ENCODE assay signal across 29 mouse cellular contexts in the genomic region with DNA sequence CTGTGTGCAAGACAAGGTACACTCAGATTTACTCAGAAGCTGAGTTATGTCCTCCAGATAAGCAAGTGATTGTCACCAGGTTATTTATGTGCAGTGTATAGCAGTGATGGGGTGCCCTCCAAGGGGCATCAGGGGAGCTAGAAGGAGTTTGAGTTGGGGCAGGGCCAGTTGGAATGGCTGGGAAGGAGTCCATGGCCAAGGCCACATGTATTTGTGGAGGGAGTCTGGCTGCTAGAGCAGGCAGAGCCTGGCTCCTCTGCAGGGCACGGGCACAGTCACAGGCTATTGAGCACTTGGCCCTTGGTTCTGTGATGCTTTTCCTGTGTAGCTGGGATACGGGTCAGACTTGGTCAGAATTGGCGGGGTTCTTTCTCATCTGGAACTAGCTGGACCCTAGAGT.
"Had no signal": no experiment of that assay in that cellular context is flagged by ENCODE, and none has a peak within 500 bp of the region (broad histone marks: within the 10 kb centered on the region; RNA-seq: fewer than 3 reads in every experiment).

No protein-coding gene starts in this region.

- DNase-seq: gastrocnemius, adult 2 months; gastrocnemius, postnatal 10 days; gastrocnemius, postnatal 25 days; heart, adult 18-20 months; heart, postnatal 10 days; heart, postnatal 4 days; kidney, adult 18-20 months; kidney, adult 9 months; kidney, postnatal 10 days; kidney, postnatal 25 days; kidney, postnatal 4 days; liver; liver, embryonic 13.5 days had no signal

- H3K27ac ChIP-seq: gastrocnemius, adult 2 months; heart, embryonic 10.5 days; hindbrain, embryonic 10.5 days; hindbrain, embryonic 12.5 days; intestine, embryonic 15.5 days; kidney, embryonic 15.5 days; layer of hippocampus, adult 2 months; left cerebral cortex, adult 2 months; limb, embryonic 10.5 days; limb, embryonic 12.5 days; liver, embryonic 13.5 days; liver, embryonic 15.5 days had no signal

- H3K9ac ChIP-seq: heart, embryonic 12.5 days; hindbrain, embryonic 12.5 days; hindbrain, embryonic 14.5 days; intestine, embryonic 15.5 days; kidney, embryonic 15.5 days; limb, embryonic 12.5 days; liver, embryonic 13.5 days; liver, embryonic 15.5 days had no signal

- ATAC-seq: hindbrain, embryonic 16.5 days; inflammation-experienced regulatory T-cells, adult 6 months; intestine, embryonic 15.5 days; intestine, postnatal 0 days had no signal

- H3K9me3 ChIP-seq: heart, embryonic 10.5 days; heart, embryonic 12.5 days; hindbrain, embryonic 10.5 days; hindbrain, embryonic 12.5 days; intestine, embryonic 15.5 days; kidney, embryonic 15.5 days; limb, embryonic 10.5 days; limb, embryonic 12.5 days; liver, embryonic 13.5 days; liver, embryonic 15.5 days had no signal

- H3K4me3 ChIP-seq: gastrocnemius, adult 2 months; heart, embryonic 10.5 days; heart, embryonic 12.5 days; hindbrain, embryonic 10.5 days; hindbrain, embryonic 12.5 days; intestine, embryonic 15.5 days; kidney, embryonic 15.5 days; layer of hippocampus, adult 2 months; left cerebral cortex, adult 2 months; limb, embryonic 10.5 days; limb, embryonic 12.5 days; liver, embryonic 13.5 days; liver, embryonic 15.5 days had no signal

- H3K27me3 ChIP-seq: hindbrain, embryonic 12.5 days; intestine, embryonic 15.5 days; kidney, embryonic 15.5 days; limb, embryonic 12.5 days; liver, embryonic 13.5 days; liver, embryonic 15.5 days had no signal

- H3K4me2 ChIP-seq: heart, embryonic 12.5 days; hindbrain, embryonic 12.5 days; hindbrain, embryonic 14.5 days; intestine, embryonic 15.5 days; kidney, embryonic 15.5 days; limb, embryonic 12.5 days; liver, embryonic 11.5 days; liver, embryonic 13.5 days; liver, embryonic 15.5 days had no signal

- H3K36me3 ChIP-seq: heart, embryonic 10.5 days; heart, embryonic 12.5 days; hindbrain, embryonic 10.5 days; hindbrain, embryonic 12.5 days; intestine, embryonic 15.5 days; kidney, embryonic 15.5 days; limb, embryonic 10.5 days; limb, embryonic 12.5 days; liver, embryonic 13.5 days; liver, embryonic 15.5 days had no signal
